Mouse (Mus musculus) C2C12 (cell line): ENCODE data around the gene Spdl1.

ENCODE experiments used
- CTCF ChIP-seq: IDR thresholded peaks from one replicate; pipeline ENCODE4 v1.5.1; 2011; ENCODE audit not compliant: control insufficient read depth, insufficient read depth, insufficient read length
- FOSL1 ChIP-seq: IDR thresholded peaks from one replicate; pipeline ENCODE4 v1.8.0; 2011; ENCODE audit warnings: mild to moderate bottlenecking, low read length; ENCODE audit not compliant: poor library complexity, insufficient read depth, severe bottlenecking
- MYOD1 ChIP-seq: IDR thresholded peaks from one replicate; pipeline ENCODE4 v1.6.1; 2011; ENCODE audit warnings: low read depth; ENCODE audit not compliant: control insufficient read depth, insufficient read length
- MYOG ChIP-seq: IDR thresholded peaks from one replicate; pipeline ENCODE4 v1.6.1; 2011; ENCODE audit not compliant: control insufficient read depth, insufficient read length; ENCODE audit errors: extremely low read depth

DNA sequence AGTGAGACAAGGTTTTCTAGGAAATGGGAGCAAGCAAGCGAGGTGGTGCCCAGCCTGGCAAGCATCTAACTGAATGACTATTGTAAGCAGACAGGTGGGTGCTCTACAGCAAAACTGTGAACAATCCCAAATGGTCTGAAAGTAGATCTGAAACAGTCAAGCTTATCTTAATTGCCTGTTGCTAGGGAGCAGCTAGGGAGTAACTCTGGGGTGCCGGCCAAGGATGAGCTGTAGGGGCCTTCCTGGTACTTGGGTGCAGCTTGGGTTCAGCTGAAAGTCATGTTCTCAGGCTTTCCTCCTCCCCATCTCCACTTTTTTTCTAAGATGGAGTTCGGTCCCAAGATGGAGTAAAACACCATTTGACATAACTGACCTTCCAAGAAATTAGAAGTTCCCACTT, 38.5 kb upstream of the Spdl1 start:
- no peak for TF ChIP-seq CTCF
- TF ChIP-seq MYOG, result no peak
- TF ChIP-seq FOSL1, result no peak
- TF ChIP-seq MYOD1, result no peak
